8 mouse cellular contexts compared by ENCODE assay signal in the genomic region with DNA sequence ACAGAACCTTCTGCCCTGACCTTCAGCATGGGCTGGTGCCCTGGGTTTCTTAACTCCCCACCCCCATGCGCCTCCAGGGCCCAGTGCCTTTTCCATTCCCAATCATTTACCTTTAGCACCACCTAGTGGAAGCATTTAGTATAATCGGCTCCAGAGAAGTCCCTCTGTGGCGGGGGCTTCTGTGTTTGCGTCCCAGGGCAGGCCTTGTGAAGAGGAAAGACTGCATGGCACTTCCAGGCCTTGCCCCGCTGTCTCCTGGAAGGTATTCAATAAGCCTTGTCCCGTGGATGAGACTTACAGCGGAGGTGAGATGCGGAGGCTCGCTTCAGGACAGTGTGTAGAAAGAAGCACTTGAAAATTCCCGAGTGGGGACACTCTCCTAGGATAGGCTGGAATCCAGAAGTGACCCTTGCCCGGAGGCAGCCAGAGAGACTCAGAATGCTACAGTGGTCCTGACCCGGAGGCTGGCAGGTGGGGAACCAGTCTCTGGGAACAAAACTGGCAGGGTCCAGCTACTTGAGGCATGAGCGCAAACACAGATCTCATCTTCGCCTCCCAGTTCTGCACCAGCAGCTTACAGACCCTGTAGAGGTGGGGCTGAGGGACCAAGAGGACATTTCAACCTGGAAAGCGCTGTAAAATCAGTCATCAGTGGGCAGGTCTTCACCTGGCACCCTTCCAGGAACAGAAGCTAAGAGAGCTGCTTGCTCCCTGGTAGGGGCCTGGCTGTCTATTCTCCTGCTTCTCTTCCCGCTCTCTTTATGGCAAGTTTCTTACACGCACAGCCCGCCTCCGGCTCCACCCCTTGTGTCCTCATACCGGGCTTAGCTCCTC. TPM values are rescaled to one million over a fixed set of nuclear protein-coding genes. Genes with fewer than 3 reads are reported as not detected.
DNase-seq lines count a peak whose midpoint lies in the region; ATAC-seq and TF ChIP-seq lines count a peak whose summit lies in the region.

No protein-coding gene starts in this region.

- no peaks in the 10 kb centered on the region for H3K9me3 ChIP-seq in ES-E14 (ENCODE audit: control insufficient read depth, insufficient read depth, low read depth, low read length)
- no peaks in the 10 kb centered on the region for H3K9me3 ChIP-seq in forebrain, embryonic 15.5 days
- H3K9me3 ChIP-seq in neural tube, embryonic 15.5 days (replicated peaks): no peaks in the 10 kb centered on the region

- 0 out of 2 replicates have a peak overlapping the region, but pooled peaks have one; percentile 11 for H3K4me2 ChIP-seq in forebrain, embryonic 15.5 days (replicated peaks)
- H3K4me2 ChIP-seq in neural tube, embryonic 15.5 days: 0 out of 2 replicates have a peak overlapping the region, but pooled peaks have one; percentile 27

- H3K27ac ChIP-seq in ES-E14 (ENCODE audit: insufficient read depth, low read depth, low read length, poor library complexity, severe bottlenecking): no peak overlapping the region
- no peak overlapping the region for H3K27ac ChIP-seq in forebrain, embryonic 15.5 days (replicated peaks)
- no peak overlapping the region for H3K27ac ChIP-seq in neural tube, embryonic 15.5 days (replicated peaks)

- H3K36me3 ChIP-seq in ES-E14 (ENCODE audit: control insufficient read depth, insufficient read depth, low read length, poor library complexity, severe bottlenecking): no peaks in the 10 kb centered on the region
- no peaks in the 10 kb centered on the region for H3K36me3 ChIP-seq in forebrain, embryonic 15.5 days
- H3K36me3 ChIP-seq in neural tube, embryonic 15.5 days: no peaks in the 10 kb centered on the region

- intact Hi-C loops in heart, postnatal 36 days (cut with DNase I): loop anchor here (1.0 to 10.0 kb wide), 4 partner anchors 134 to 704 kb away; no protein-coding TSS in a partner anchor

- DNase-seq in ES-E14 (ENCODE audit: low read depth, low spot score): peak; percentile 77
- DNase-seq in cerebellum, adult 11-12 months: peak; percentile 28
- DNase-seq in heart, postnatal 36 days: peak; percentile 59 to 64
- DNase-seq in layer of hippocampus, adult 11-12 months (ENCODE audit: low spot score): peak; percentile 71
- peak; percentile 51 to 75 for DNase-seq in lung, adult 18-20 months
- DNase-seq in thymus, postnatal 10 days (ENCODE audit: low spot score in 2 of 2): peak; percentile 20 to 77

- peak; percentile 61 for ATAC-seq in forebrain, embryonic 15.5 days (replicated peaks)
- peak; percentile 21; the same call in 1 of the 2 replicates for ATAC-seq in neural tube, embryonic 15.5 days (ENCODE audit: low FRiP score)

- H3K4me1 ChIP-seq in ES-E14 (ENCODE audit: control insufficient read depth in 2 of 2, insufficient read depth in 2 of 2, low read length in 2 of 2, poor library complexity in 1 of 2): no peaks in the 10 kb centered on the region; a peak in 1 of 4 replicates
- H3K4me1 ChIP-seq in forebrain, embryonic 15.5 days: peaks cover 3% of the 10 kb centered on the region; the same call in 1 of the 2 replicates
- peaks cover 14% of the 10 kb centered on the region for H3K4me1 ChIP-seq in neural tube, embryonic 15.5 days

- H3K4me3 ChIP-seq in ES-E14 (ENCODE audit: insufficient read depth in 1 of 2, low read depth in 1 of 2, low read length in 2 of 2, poor library complexity in 1 of 2, severe bottlenecking in 1 of 2): no peak overlapping the region
- no peak overlapping the region for H3K4me3 ChIP-seq in forebrain, embryonic 15.5 days
- no peak overlapping the region for H3K4me3 ChIP-seq in neural tube, embryonic 15.5 days (replicated peaks)

- WGBS in forebrain, embryonic 15.5 days: 35% methylated on average over 20 of the region's 20 CpGs
- 32% methylated on average over 20 of the region's 20 CpGs for WGBS in neural tube, embryonic 15.5 days

- in situ Hi-C loops in ES-E14 (cut with MboI; ENCODE audit: low sequenced_read_pairs in 2 of 2, unreplicated experiment in 2 of 2): no loop called here

- H3K9ac ChIP-seq in ES-E14 (ENCODE audit: insufficient read depth, low read depth, low read length, poor library complexity, severe bottlenecking): no peak overlapping the region
- no peak overlapping the region; the same call in 1 of the 2 replicates for H3K9ac ChIP-seq in forebrain, embryonic 15.5 days (replicated peaks)
- no peak overlapping the region for H3K9ac ChIP-seq in neural tube, embryonic 15.5 days (replicated peaks)

- no peaks in the 10 kb centered on the region for H3K27me3 ChIP-seq in forebrain, embryonic 15.5 days
- no peaks in the 10 kb centered on the region for H3K27me3 ChIP-seq in neural tube, embryonic 15.5 days (replicated peaks)

TF ChIP-seq in ES-E14, 5 proteins besides CTCF, POLR2A, EP300 and RAD21:
- TF ChIP-seq ZC3H11A (IDR thresholded peaks at IDR 0.05; ENCODE audit: borderline replicate concordance, low read depth, low read length): peak; percentile 45; the same call in 1 of the 2 replicates
- no peak for TF ChIP-seq MAFK (IDR thresholded peaks at IDR 0.05; ENCODE audit: insufficient read depth, low read depth, low read length)

RNA-seq across cellular contexts. Expression of gene Ttll1, which starts 7.7 kb away (rescaled TPM):
- total RNA-seq in ES-E14 (2012; rRNA removed): 5.3 and 7.2 TPM in 2 replicates
- 101 and 103 TPM in 2 replicates for polyA plus RNA-seq in forebrain, embryonic 15.5 days (2015; fragmentation: Nextera tagmentation; extraction: Ambion mirVana)
- total RNA-seq in heart, postnatal 36 days (2021): 10 to 100 TPM; 47.3 to 53.2 TPM
- polyA plus RNA-seq in neural tube, embryonic 15.5 days (2015; fragmentation: Nextera tagmentation; extraction: Ambion mirVana): 95.7 and 112 TPM in 2 replicates

RNA-seq across cellular contexts. Expression of gene Bik, which starts 8.2 kb away (rescaled TPM):
- 2.5 and 4.4 TPM in 2 replicates for total RNA-seq in ES-E14 (2012; rRNA removed)
- polyA plus RNA-seq in forebrain, embryonic 15.5 days (2015; fragmentation: Nextera tagmentation; extraction: Ambion mirVana): 0.60 and 1.2 TPM in 2 replicates
- 10 to 100 TPM; 11.6 to 13.1 TPM for total RNA-seq in heart, postnatal 36 days (2021)
- polyA plus RNA-seq in neural tube, embryonic 15.5 days (2015; fragmentation: Nextera tagmentation; extraction: Ambion mirVana): 0.75 and 1.2 TPM in 2 replicates

RNA-seq across cellular contexts. Expression of gene Tspo, which starts 45.0 kb away (rescaled TPM):
- total RNA-seq in ES-E14 (2012; rRNA removed): 43.4 and 44.7 TPM in 2 replicates
- 10.5 and 11.2 TPM in 2 replicates for polyA plus RNA-seq in forebrain, embryonic 15.5 days (2015; fragmentation: Nextera tagmentation; extraction: Ambion mirVana)
- 10 to 100 TPM; 60.2 to 68.3 TPM for total RNA-seq in heart, postnatal 36 days (2021)
- 9.6 and 30.0 TPM in 2 replicates for polyA plus RNA-seq in neural tube, embryonic 15.5 days (2015; fragmentation: Nextera tagmentation; extraction: Ambion mirVana)

RNA-seq across cellular contexts. Expression of gene Mcat, which starts 45.2 kb away (rescaled TPM):
- total RNA-seq in ES-E14 (2012; rRNA removed): 24.3 and 30.9 TPM in 2 replicates
- 36.0 and 38.8 TPM in 2 replicates for polyA plus RNA-seq in forebrain, embryonic 15.5 days (2015; fragmentation: Nextera tagmentation; extraction: Ambion mirVana)
- 10 to 100 TPM; 37.8 to 39.3 TPM for total RNA-seq in heart, postnatal 36 days (2021)
- 31.4 and 36.6 TPM in 2 replicates for polyA plus RNA-seq in neural tube, embryonic 15.5 days (2015; fragmentation: Nextera tagmentation; extraction: Ambion mirVana)

RNA-seq across cellular contexts. Expression of gene Pacsin2, which starts 54.0 kb away (rescaled TPM):
- total RNA-seq in ES-E14 (2012; rRNA removed): 43.8 and 67.7 TPM in 2 replicates
- polyA plus RNA-seq in forebrain, embryonic 15.5 days (2015; fragmentation: Nextera tagmentation; extraction: Ambion mirVana): 21.5 and 25.5 TPM in 2 replicates
- 100 to 1,000 TPM; 174 to 191 TPM for total RNA-seq in heart, postnatal 36 days (2021)
- 25.2 and 39.3 TPM in 2 replicates for polyA plus RNA-seq in neural tube, embryonic 15.5 days (2015; fragmentation: Nextera tagmentation; extraction: Ambion mirVana)
